Mouse (Mus musculus): ENCODE measurements around the gene Atf6b. TPM values are rescaled to one million over a fixed set of nuclear protein-coding genes. Genes with fewer than 3 reads are reported as not detected.
A peak's percentile ranks its signal among the peaks of the same experiment; 100 is the strongest.

The Atf6b gene
- total RNA-seq, 1 experiment: 55.7 TPM

GRCm38 (mm10) chr17:34680621-34681020 lies 33.7 kb downstream of the Atf6b start:
- Histone ChIP-seq H3K4me1 (ENCODE audit: control insufficient read depth in 2 of 2, insufficient read depth in 2 of 2, low read length in 2 of 2, poor library complexity in 1 of 2) (peaks cover 0 to 10% of the 10 kb centered on the region in 2 experiments; a peak in 1 of 4 replicates), H3K9ac (ENCODE audit: insufficient read depth, low read depth, low read length, poor library complexity, severe bottlenecking) (no peak overlapping the region), H3K27ac (ENCODE audit: insufficient read depth, low read depth, low read length, poor library complexity, severe bottlenecking) (no peak overlapping the region), H3K4me3 (ENCODE audit: insufficient read depth in 1 of 2, low read depth in 1 of 2, low read length in 2 of 2, poor library complexity in 1 of 2, severe bottlenecking in 1 of 2) (peak overlapping the region; percentile 48 to 50; a peak in 2 of 4 replicates), H3K9me3 (ENCODE audit: control insufficient read depth, insufficient read depth, low read depth, low read length) (no peaks in the 10 kb centered on the region), H3K36me3 (ENCODE audit: control insufficient read depth, insufficient read depth, low read length, poor library complexity, severe bottlenecking) (no peaks in the 10 kb centered on the region)
- DNase-seq (ENCODE audit: low read depth, low spot score): no peak
- in situ Hi-C loops (cut with MboI; ENCODE audit: low sequenced_read_pairs in 2 of 2, unreplicated experiment in 2 of 2): no loop called here
- TF ChIP-seq ZC3H11A (IDR thresholded peaks at IDR 0.05; ENCODE audit: borderline replicate concordance, low read depth, low read length): no peak
- no peak for TF ChIP-seq ZNF384 (IDR thresholded peaks at IDR 0.05; ENCODE audit: low read depth, low read length)
- TF ChIP-seq CHD2 (IDR thresholded peaks at IDR 0.05; ENCODE audit: low read depth, low read length): no peak
- no peak for TF ChIP-seq HCFC1 (IDR thresholded peaks at IDR 0.05; ENCODE audit: borderline replicate concordance, insufficient read depth, low read length)
- TF ChIP-seq MAFK (IDR thresholded peaks at IDR 0.05; ENCODE audit: insufficient read depth, low read depth, low read length): no peak

GRCm38 (mm10) chr17:34681132-34681571 lies 34.2 kb downstream of the Atf6b start:
- Histone ChIP-seq H3K36me3 (ENCODE audit: control insufficient read depth, insufficient read depth, low read length, poor library complexity, severe bottlenecking) (no peaks in the 10 kb centered on the region), H3K27ac (ENCODE audit: insufficient read depth, low read depth, low read length, poor library complexity, severe bottlenecking) (no peak overlapping the region), H3K9ac (ENCODE audit: insufficient read depth, low read depth, low read length, poor library complexity, severe bottlenecking) (no peak overlapping the region), H3K4me1 (ENCODE audit: control insufficient read depth in 2 of 2, insufficient read depth in 2 of 2, low read length in 2 of 2, poor library complexity in 1 of 2) (peaks cover 0 to 10% of the 10 kb centered on the region in 2 experiments; a peak in 1 of 4 replicates), H3K9me3 (ENCODE audit: control insufficient read depth, insufficient read depth, low read depth, low read length) (no peaks in the 10 kb centered on the region), H3K4me3 (ENCODE audit: insufficient read depth in 1 of 2, low read depth in 1 of 2, low read length in 2 of 2, poor library complexity in 1 of 2, severe bottlenecking in 1 of 2) (no peak overlapping the region)
- DNase-seq (ENCODE audit: low read depth, low spot score): no peak
- TF ChIP-seq ZC3H11A (IDR thresholded peaks at IDR 0.05; ENCODE audit: borderline replicate concordance, low read depth, low read length) (no peak), HCFC1 (IDR thresholded peaks at IDR 0.05; ENCODE audit: borderline replicate concordance, insufficient read depth, low read length) (no peak), MAFK (IDR thresholded peaks at IDR 0.05; ENCODE audit: insufficient read depth, low read depth, low read length) (no peak), CHD2 (IDR thresholded peaks at IDR 0.05; ENCODE audit: low read depth, low read length) (no peak), ZNF384 (IDR thresholded peaks at IDR 0.05; ENCODE audit: low read depth, low read length) (no peak)
- in situ Hi-C loops (cut with MboI; ENCODE audit: low sequenced_read_pairs in 2 of 2, unreplicated experiment in 2 of 2): no loop called here

GRCm38 (mm10) chr17:34681881-34682536 lies 35.1 kb downstream of the Atf6b start:
- no peak overlapping the region for H3K27ac ChIP-seq (ENCODE audit: insufficient read depth, low read depth, low read length, poor library complexity, severe bottlenecking)
- no peaks in the 10 kb centered on the region for H3K36me3 ChIP-seq (ENCODE audit: control insufficient read depth, insufficient read depth, low read length, poor library complexity, severe bottlenecking)
- peaks cover 0 to 10% of the 10 kb centered on the region in 2 experiments; a peak in 1 of 4 replicates for H3K4me1 ChIP-seq (ENCODE audit: control insufficient read depth in 2 of 2, insufficient read depth in 2 of 2, low read length in 2 of 2, poor library complexity in 1 of 2)
- no peak for DNase-seq (ENCODE audit: low read depth, low spot score)
- no peak overlapping the region for H3K4me3 ChIP-seq (ENCODE audit: insufficient read depth in 1 of 2, low read depth in 1 of 2, low read length in 2 of 2, poor library complexity in 1 of 2, severe bottlenecking in 1 of 2)
- TF ChIP-seq ZNF384 (IDR thresholded peaks at IDR 0.05; ENCODE audit: low read depth, low read length): no peak
- no peak for TF ChIP-seq CHD2 (IDR thresholded peaks at IDR 0.05; ENCODE audit: low read depth, low read length)
- no peak for TF ChIP-seq ZC3H11A (IDR thresholded peaks at IDR 0.05; ENCODE audit: borderline replicate concordance, low read depth, low read length)
- no peak for TF ChIP-seq MAFK (IDR thresholded peaks at IDR 0.05; ENCODE audit: insufficient read depth, low read depth, low read length)
- no peak for TF ChIP-seq HCFC1 (IDR thresholded peaks at IDR 0.05; ENCODE audit: borderline replicate concordance, insufficient read depth, low read length)
- no peaks in the 10 kb centered on the region for H3K9me3 ChIP-seq (ENCODE audit: control insufficient read depth, insufficient read depth, low read depth, low read length)
- in situ Hi-C loops (cut with MboI; ENCODE audit: low sequenced_read_pairs in 2 of 2, unreplicated experiment in 2 of 2): no loop called here
- no peak overlapping the region for H3K9ac ChIP-seq (ENCODE audit: insufficient read depth, low read depth, low read length, poor library complexity, severe bottlenecking)

- Histone ChIP-seq H3K9me3 (ENCODE audit: control insufficient read depth, insufficient read depth, low read depth, low read length) (no peaks in the 10 kb centered on the region), H3K27ac (ENCODE audit: insufficient read depth, low read depth, low read length, poor library complexity, severe bottlenecking) (no peak overlapping the region), H3K4me1 (ENCODE audit: control insufficient read depth in 2 of 2, insufficient read depth in 2 of 2, low read length in 2 of 2, poor library complexity in 1 of 2) (peaks cover 0 to 10% of the 10 kb centered on the region in 2 experiments; a peak in 1 of 4 replicates), H3K4me3 (ENCODE audit: insufficient read depth in 1 of 2, low read depth in 1 of 2, low read length in 2 of 2, poor library complexity in 1 of 2, severe bottlenecking in 1 of 2) (no peak overlapping the region), H3K9ac (ENCODE audit: insufficient read depth, low read depth, low read length, poor library complexity, severe bottlenecking) (no peak overlapping the region), H3K36me3 (ENCODE audit: control insufficient read depth, insufficient read depth, low read length, poor library complexity, severe bottlenecking) (no peaks in the 10 kb centered on the region)
- in situ Hi-C loops (cut with MboI; ENCODE audit: low sequenced_read_pairs in 2 of 2, unreplicated experiment in 2 of 2): no loop called here
- DNase-seq (ENCODE audit: low read depth, low spot score): no peak
- TF ChIP-seq ZC3H11A (IDR thresholded peaks at IDR 0.05; ENCODE audit: borderline replicate concordance, low read depth, low read length) (no peak), HCFC1 (IDR thresholded peaks at IDR 0.05; ENCODE audit: borderline replicate concordance, insufficient read depth, low read length) (no peak), ZNF384 (IDR thresholded peaks at IDR 0.05; ENCODE audit: low read depth, low read length) (no peak), CHD2 (IDR thresholded peaks at IDR 0.05; ENCODE audit: low read depth, low read length) (no peak), MAFK (IDR thresholded peaks at IDR 0.05; ENCODE audit: insufficient read depth, low read depth, low read length) (no peak)
These were observed 36.2 kb downstream of the Atf6b start for GRCm38 (mm10) chr17:34683179-34683578.

Measured in ES-E14 (cell line).